Mouse (Mus musculus): Measurements from ENCODE around the gene Tnrc6c. TPM values are rescaled to one million over a fixed set of nuclear protein-coding genes. Genes with fewer than 3 reads are reported as not detected.

The Tnrc6c gene
- polyA plus RNA-seq, 1 experiment from 2014 or later: 14.4 TPM

DNA sequence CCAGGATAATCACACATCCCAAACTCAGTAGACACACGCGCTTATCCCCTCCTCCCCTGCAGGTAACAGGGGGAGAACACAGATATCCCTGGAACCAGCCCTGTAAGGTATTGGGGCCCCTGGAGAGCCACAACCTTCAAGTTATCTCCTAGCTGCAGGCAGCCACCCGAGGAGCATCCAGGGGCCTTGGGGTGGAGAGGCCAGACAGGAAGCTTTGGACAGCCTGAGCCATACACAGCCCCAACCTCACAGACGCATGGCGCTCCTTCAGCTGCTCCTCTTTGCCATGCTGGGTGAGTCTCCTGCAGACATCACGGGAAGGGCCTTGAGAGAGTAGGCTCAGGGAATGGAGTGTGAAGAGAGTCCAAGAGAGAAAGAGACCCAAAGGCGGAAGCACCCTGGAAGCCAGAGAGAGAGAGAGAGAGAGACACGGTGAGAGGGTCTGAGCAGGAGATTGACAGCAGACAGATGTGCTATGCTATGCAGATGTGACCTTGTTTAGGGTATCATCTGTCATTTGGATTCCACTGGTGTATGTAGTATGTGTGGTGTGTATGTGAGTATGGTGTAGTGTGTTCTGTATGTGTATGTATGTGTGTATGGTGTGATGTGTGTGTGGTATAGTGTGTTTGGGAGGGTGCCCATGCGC, 143.5 kb downstream of the Tnrc6c start, which contains the start of gene 6030468B19Rik:
TSS of gene 6030468B19Rik (plus strand) at position 150 of the 649 bp plus-strand sequence.
- WGBS: 59% methylated on average over 9 of the region's 9 CpGs
- Histone ChIP-seq H3K4me3 (0 out of 2 replicates have a peak within 1 kb of the TSS, but pooled peaks have one; percentile 5), H3K4me1 (replicated peaks) (peaks cover 22% of the 10 kb centered on the region), H3K27ac (peak within 1 kb of the TSS; percentile 19), H3K36me3 (no peaks in the 10 kb centered on the region), H3K27me3 (ENCODE audit: insufficient read depth, poor library complexity, severe bottlenecking) (peaks cover 9% of the 10 kb centered on the region), H3K9me3 (no peaks in the 10 kb centered on the region)
- DNase-seq (ENCODE audit: low spot score): no peak

DNA sequence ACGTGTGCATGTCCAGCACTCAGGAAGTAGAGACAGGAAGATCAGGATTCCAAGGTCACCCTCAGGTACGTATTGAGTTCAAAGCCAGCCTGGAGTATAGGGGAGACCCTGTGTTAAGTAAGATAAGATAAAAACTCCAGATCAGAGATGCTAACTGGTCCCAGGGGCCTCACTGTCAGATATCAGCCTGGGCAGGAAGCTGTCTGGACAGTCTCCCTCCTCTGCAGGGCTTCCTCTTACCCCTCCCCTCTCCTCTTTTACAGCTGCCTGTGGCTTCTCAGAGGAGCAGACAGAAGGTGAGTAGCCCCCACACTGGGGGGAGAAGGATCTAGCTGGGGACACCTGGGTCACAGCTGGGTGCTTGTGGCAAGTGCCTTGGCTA, 144.1 kb downstream of the Tnrc6c start:
- Histone ChIP-seq H3K4me1 (replicated peaks) (peaks cover 21% of the 10 kb centered on the region), H3K27me3 (ENCODE audit: insufficient read depth, poor library complexity, severe bottlenecking) (peaks cover 6% of the 10 kb centered on the region), H3K4me3 (0 out of 2 replicates have a peak overlapping the region, but pooled peaks have one; percentile 5), H3K36me3 (no peaks in the 10 kb centered on the region), H3K9me3 (no peaks in the 10 kb centered on the region), H3K27ac (peak overlapping the region; percentile 0; the same call in 1 of the 2 replicates)
- WGBS: 48% methylated on average over 2 of the region's 2 CpGs
- no peak for DNase-seq (ENCODE audit: low spot score)

DNA sequence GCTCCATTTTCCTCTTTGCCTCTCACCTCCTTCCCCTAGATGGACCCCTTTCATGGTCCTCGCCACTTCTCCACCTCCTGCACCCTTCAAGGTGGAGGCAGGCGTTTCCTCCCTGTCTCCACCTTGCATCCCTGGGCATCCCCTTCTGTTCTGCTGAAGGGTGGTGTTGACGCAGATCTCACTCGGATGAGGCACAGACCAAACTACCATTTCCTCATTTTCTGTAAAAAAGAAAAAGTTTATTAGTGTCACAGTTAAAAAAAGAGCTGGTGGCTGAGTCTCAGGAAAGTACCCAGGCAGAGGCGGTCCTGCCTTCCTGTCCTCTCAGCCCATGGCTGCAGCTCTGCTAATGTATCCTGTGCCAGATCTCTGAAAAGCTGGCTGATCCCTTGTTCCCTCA, 145.1 kb downstream of the Tnrc6c start:
- WGBS: 80% methylated on average over 5 of the region's 5 CpGs
- H3K4me3 ChIP-seq: peak overlapping the region; percentile 1; the same call in 1 of the 2 replicates
- no peaks in the 10 kb centered on the region for H3K9me3 ChIP-seq
- H3K27ac ChIP-seq: no peak overlapping the region
- no peaks in the 10 kb centered on the region for H3K36me3 ChIP-seq
- H3K4me1 ChIP-seq (replicated peaks): peaks cover 18% of the 10 kb centered on the region
- DNase-seq (ENCODE audit: low spot score): no peak
- no peaks in the 10 kb centered on the region for H3K27me3 ChIP-seq (ENCODE audit: insufficient read depth, poor library complexity, severe bottlenecking)

DNA sequence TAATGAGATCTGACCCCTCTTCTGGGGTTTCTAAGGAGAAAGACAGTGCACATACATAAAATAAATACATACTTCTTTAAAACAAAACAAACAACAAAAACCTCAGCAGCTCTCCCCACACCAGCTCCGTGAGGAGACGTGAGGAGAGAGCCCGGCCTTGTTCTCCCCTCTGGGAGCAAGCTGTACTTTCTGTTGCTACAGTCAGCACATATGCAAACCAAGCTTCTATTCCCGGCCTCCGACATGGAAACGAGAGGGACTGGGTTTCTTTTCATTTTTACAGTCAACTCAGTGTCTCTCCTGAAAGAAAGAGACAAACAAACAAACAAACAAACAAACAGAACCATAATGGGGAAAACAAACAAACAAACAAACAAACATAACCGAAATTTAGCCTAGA, 145.9 kb downstream of the Tnrc6c start:
- Histone ChIP-seq H3K36me3 (no peaks in the 10 kb centered on the region), H3K27me3 (ENCODE audit: insufficient read depth, poor library complexity, severe bottlenecking) (no peaks in the 10 kb centered on the region), H3K27ac (no peak overlapping the region), H3K4me1 (replicated peaks) (peaks cover 18% of the 10 kb centered on the region), H3K9me3 (no peaks in the 10 kb centered on the region), H3K4me3 (no peak overlapping the region)
- WGBS: 85% methylated on average over 7 of the region's 7 CpGs
- no peak for DNase-seq (ENCODE audit: low spot score)

DNA sequence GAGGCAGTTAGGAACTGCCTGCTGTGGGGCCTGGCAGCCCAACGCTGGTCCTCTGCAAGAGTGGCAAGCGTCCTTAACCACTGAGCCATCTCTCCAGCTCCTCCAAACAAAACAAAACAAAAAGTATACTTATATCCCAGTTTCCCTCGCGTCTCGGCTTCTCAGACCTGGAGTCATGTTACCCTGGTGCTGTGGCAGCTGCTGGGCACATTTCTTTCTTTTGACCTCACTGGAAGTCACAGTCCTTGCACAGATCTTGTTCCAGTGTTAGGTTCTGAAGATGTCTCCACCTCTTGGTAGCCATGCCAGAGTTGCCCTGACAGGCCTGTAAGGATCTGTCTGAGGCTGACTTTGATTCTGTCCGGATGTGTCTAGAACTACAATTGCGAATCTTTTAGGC, 147.6 kb downstream of the Tnrc6c start:
- WGBS: 75% methylated on average over 7 of the region's 7 CpGs
- Histone ChIP-seq H3K9me3 (no peaks in the 10 kb centered on the region), H3K4me3 (no peak overlapping the region), H3K27me3 (ENCODE audit: insufficient read depth, poor library complexity, severe bottlenecking) (no peaks in the 10 kb centered on the region), H3K4me1 (replicated peaks) (peaks cover 14% of the 10 kb centered on the region), H3K36me3 (no peaks in the 10 kb centered on the region), H3K27ac (no peak overlapping the region)
- DNase-seq (ENCODE audit: low spot score): no peak

DNA sequence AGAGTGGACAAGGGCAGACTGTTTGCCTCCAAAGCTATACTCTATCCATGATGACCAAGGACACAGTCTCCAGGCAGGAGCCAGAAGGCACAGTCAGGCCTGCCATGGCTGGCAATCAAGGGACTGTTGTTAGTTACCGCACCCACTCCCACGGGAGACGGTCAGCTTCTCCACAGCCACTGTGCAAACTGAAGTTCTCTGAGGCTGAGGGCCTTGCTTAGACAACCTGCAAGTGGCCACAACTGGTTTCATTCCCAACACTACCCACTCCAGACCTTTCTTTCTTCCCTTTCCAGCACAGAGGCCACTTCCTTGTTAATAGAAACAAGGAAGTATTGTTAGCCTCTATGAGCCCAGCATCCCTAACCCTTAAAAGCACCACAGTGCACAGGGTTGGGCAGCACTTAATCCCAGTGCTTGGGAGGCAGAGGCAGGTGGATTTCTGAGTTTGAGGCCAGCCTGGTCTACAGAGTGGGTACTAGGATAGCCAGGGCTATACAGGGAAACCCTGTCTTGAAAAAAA, 149.1 kb downstream of the Tnrc6c start:
- H3K27ac ChIP-seq: no peak overlapping the region
- WGBS: 92% methylated on average over 3 of the region's 3 CpGs
- peaks cover 5% of the 10 kb centered on the region for H3K4me1 ChIP-seq (replicated peaks)
- H3K27me3 ChIP-seq (ENCODE audit: insufficient read depth, poor library complexity, severe bottlenecking): no peaks in the 10 kb centered on the region
- no peaks in the 10 kb centered on the region for H3K36me3 ChIP-seq
- DNase-seq (ENCODE audit: low spot score): no peak
- no peaks in the 10 kb centered on the region for H3K9me3 ChIP-seq
- no peak overlapping the region for H3K4me3 ChIP-seq

DNA sequence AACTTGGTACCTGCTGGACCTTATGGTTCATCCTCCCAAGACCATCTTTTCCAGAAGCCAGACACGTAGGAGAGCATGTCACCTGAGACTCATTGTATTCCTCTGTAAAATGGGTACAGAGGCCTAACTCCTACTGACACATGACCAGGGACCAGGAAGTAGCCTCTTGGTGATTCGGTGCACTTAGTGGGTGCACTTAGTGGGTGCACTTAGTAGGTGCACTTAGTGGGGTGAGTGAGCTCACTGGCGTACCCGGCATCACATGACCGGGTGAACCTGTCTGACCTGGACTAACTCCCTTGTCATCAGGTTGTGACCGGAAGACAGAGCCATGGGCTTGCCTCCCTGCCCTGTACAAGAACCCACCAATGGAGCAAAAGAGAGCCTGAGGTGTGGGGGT, 152.7 kb downstream of the Tnrc6c start:
- H3K36me3 ChIP-seq: peaks cover 4% of the 10 kb centered on the region
- H3K27me3 ChIP-seq (ENCODE audit: insufficient read depth, poor library complexity, severe bottlenecking): no peaks in the 10 kb centered on the region
- 91% methylated on average over 6 of the region's 6 CpGs for WGBS
- no peak overlapping the region for H3K27ac ChIP-seq
- no peak for DNase-seq (ENCODE audit: low spot score)
- H3K4me3 ChIP-seq: no peak overlapping the region
- H3K4me1 ChIP-seq (replicated peaks): peaks cover 28% of the 10 kb centered on the region
- no peaks in the 10 kb centered on the region for H3K9me3 ChIP-seq

DNA sequence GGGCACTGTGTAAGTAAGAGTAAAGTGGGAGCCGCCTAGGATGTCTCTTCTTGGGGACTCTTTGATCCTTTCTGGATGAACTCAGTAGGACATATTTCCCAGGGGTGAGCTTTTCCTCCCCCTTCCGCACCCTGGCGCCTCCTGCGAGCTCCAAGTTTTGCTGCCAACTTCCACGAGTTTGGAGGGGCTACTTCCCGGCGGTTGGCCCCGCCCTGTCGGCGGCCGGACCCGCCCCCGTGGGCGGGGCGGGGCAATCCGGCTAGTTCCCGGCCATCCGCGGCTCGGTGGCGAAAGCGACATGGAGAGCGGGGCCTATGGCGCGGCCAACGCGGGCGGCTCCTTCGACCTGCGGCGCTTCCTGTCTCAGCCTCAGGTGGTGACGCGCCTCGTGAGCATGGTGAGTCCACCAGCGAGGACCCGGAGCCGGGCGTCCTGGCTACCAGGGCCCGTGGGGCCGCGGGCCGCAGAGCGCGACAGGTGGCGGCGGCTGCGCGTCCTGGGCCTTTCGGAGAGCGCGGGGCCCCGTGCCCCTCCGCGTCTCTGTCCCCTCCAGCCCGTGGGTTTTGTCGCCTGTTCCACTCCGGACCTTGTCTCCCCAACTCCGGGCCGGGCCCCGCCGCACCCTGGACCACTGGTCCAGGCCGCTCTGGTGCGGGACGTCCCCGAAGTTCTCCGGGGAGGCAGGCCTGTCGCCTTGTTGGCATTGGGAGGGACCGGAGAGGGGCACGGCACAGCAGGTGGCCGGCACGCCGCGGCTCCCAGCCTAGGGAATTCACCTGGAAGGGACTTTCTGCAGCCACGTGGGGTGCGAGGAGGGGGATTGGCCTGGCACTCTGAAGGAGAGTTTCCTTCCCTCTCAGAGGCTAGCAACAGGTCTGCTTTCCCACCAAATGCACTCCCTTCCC, 155.6 kb downstream of the Tnrc6c start, which contains the start of the genes Gm20708 and Syngr2:
TSS of gene Gm20708 (plus strand) at position 262 of the 905 bp plus-strand sequence.
TSS of gene Syngr2 (plus strand) at position 262 of the 905 bp plus-strand sequence.
- peaks cover 33% of the 10 kb centered on the region for H3K36me3 ChIP-seq
- WGBS: under 1% methylated on average over 75 of the region's 75 CpGs
- H3K9me3 ChIP-seq: no peaks in the 10 kb centered on the region
- H3K27ac ChIP-seq: peak within 1 kb of the TSS; percentile 84
- H3K4me3 ChIP-seq: peak within 1 kb of the TSS; percentile 90
- H3K27me3 ChIP-seq (ENCODE audit: insufficient read depth, poor library complexity, severe bottlenecking): no peaks in the 10 kb centered on the region
- H3K4me1 ChIP-seq (replicated peaks): peaks cover 28% of the 10 kb centered on the region
- DNase-seq (ENCODE audit: low spot score): peak; percentile 84

DNA sequence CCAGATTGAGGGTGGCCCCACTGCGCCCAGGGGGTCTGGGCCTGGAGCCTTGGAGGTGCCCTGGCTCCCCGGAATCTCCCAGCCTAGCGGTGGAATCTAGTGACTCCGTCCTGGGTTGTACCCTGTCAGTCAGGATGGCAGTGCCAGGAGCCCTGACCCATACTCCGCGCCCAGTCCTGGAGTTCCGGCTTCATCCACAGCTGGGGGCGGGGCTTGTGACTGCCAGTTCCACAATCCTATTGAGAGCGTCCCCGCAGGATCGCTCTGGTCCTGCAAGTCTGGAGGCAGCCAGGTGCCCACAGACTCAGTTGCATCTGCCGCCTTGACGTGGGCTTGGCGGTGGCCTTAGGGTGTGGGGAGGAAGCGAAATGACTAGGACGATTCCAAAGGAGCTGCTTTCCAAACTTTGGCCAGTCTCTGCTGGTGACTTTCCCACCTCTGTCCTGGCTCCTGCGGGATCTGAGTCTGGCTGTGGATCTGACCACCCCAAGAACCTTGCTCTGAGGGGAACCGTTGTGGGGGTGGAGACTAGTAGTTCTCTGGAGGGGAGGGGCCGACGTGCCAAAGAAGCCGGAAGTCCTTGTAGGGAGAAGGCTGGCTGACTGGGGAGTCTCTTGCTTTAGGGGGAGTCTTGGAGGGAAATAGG, 156.4 kb downstream of the Tnrc6c start:
- Histone ChIP-seq H3K36me3 (peaks cover 41% of the 10 kb centered on the region), H3K4me3 (peak overlapping the region; percentile 90), H3K9me3 (no peaks in the 10 kb centered on the region), H3K27ac (peak overlapping the region; percentile 84), H3K27me3 (ENCODE audit: insufficient read depth, poor library complexity, severe bottlenecking) (no peaks in the 10 kb centered on the region), H3K4me1 (replicated peaks) (peaks cover 28% of the 10 kb centered on the region)
- peak; percentile 80 for DNase-seq (ENCODE audit: low spot score)
- WGBS: under 1% methylated on average over 21 of the region's 21 CpGs

Other genes starting within 250 kb of the Tnrc6c start
- gene Gm11733, start 169.9 kb upstream of the Tnrc6c start, polyA plus RNA-seq (2016; fragmentation: Nextera tagmentation; extraction: Ambion mirVana): not detected in 2 replicates
- 1.5 TPM in 2 replicates for gene Tmc8, start 127.8 kb downstream of the Tnrc6c start, polyA plus RNA-seq (2016; fragmentation: Nextera tagmentation; extraction: Ambion mirVana)
- gene Tmc6, start 127.9 kb downstream of the Tnrc6c start, polyA plus RNA-seq (2016; fragmentation: Nextera tagmentation; extraction: Ambion mirVana): 13.3 and 17.9 TPM in 2 replicates
- gene 6030468B19Rik, start 143.4 kb downstream of the Tnrc6c start, polyA plus RNA-seq (2016; fragmentation: Nextera tagmentation; extraction: Ambion mirVana): 1.2 and 2.2 TPM in 2 replicates
- 0.30 and 0.31 TPM in 2 replicates for gene Gm20708, start 155.4 kb downstream of the Tnrc6c start, polyA plus RNA-seq (2016; fragmentation: Nextera tagmentation; extraction: Ambion mirVana)
- 33.7 and 42.3 TPM in 2 replicates for gene Syngr2, start 155.4 kb downstream of the Tnrc6c start, polyA plus RNA-seq (2016; fragmentation: Nextera tagmentation; extraction: Ambion mirVana)
- 3.8 and 4.0 TPM in 2 replicates for gene Afmid, start 171.6 kb downstream of the Tnrc6c start, polyA plus RNA-seq (2016; fragmentation: Nextera tagmentation; extraction: Ambion mirVana)
- 106 and 132 TPM in 2 replicates for gene Tk1, start 171.8 kb downstream of the Tnrc6c start, polyA plus RNA-seq (2016; fragmentation: Nextera tagmentation; extraction: Ambion mirVana)
- gene Birc5, start 195.0 kb downstream of the Tnrc6c start, polyA plus RNA-seq (2016; fragmentation: Nextera tagmentation; extraction: Ambion mirVana): 338 and 392 TPM in 2 replicates
- gene Tmem235, start 206.5 kb downstream of the Tnrc6c start, polyA plus RNA-seq (2016; fragmentation: Nextera tagmentation; extraction: Ambion mirVana): not detected in 2 replicates
- gene Tha1, start 219.2 kb downstream of the Tnrc6c start, polyA plus RNA-seq (2016; fragmentation: Nextera tagmentation; extraction: Ambion mirVana): 3.5 and 3.8 TPM in 2 replicates